Mouse (Mus musculus): Measurements from ENCODE around the gene Mfsd4b3.
"Not testable (repeated sequence)": the region's sequence is repeated elsewhere in the genome, so short reads cannot be mapped to it uniquely, and the experiment has no call there.

Gene Mfsd4b3

GRCm38 (mm10) chr10:39924556-39924955 is 35.4 kb downstream of the Mfsd4b3 start:
- in situ Hi-C loops (cut with MboI, MseI) = not testable (repeated sequence)

- in situ Hi-C loops (cut with MboI, MseI) = no loop called here
These were observed 47.3 kb downstream of the Mfsd4b3 start for GRCm38 (mm10) chr10:39912616-39913015.

GRCm38 (mm10) chr10:39908768-39909441 is 51.0 kb downstream of the Mfsd4b3 start:
- in situ Hi-C loops (cut with MboI, MseI) = no loop called here

- in situ Hi-C loops (cut with MboI, MseI) = no loop called here
These were observed 52.9 kb downstream of the Mfsd4b3 start for GRCm38 (mm10) chr10:39906799-39907658.

- in situ Hi-C loops (cut with MboI, MseI) = no loop called here
These were observed 55.8 kb downstream of the Mfsd4b3 start for GRCm38 (mm10) chr10:39904191-39904590.

GRCm38 (mm10) chr10:39898874-39899371 is 61.0 kb downstream of the Mfsd4b3 start, which contains the start of gene Mfsd4b4:
Gene Mfsd4b4 (minus strand): TSS chr10:39899238.
- in situ Hi-C loops (cut with MboI, MseI) = loop anchor here (5.0 kb wide), 1 partner anchor 63 kb away; the partner anchor contains the start of gene Mfsd4b3
